Mouse (Mus musculus) skeletal muscle tissue, adult 2 months (tissue): ENCODE measurements at regions not wholly inside any gene's neighbourhood (a gene's known extent, or its start where the extent isn't known, plus 50 kb on each side); places are given as distances from the start of the nearest gene placed in this dataset.

Experiments
- DNase-seq: peaks from one replicate; pipeline ENCODE4 v3.0.0-alpha.2; 2012; ENCODE audit warnings: low read depth, low spot score

GRCm38 (mm10) chr9:35360139-35361100 is 60.5 kb upstream of the Cdon start:
- no peak for DNase-seq

GRCm38 (mm10) chr9:35361432-35361831 is 59.5 kb upstream of the Cdon start:
- DNase-seq = peak; percentile 48

GRCm38 (mm10) chr9:35362276-35362675 is 58.7 kb upstream of the Cdon start:
- peak; percentile 92 for DNase-seq

GRCm38 (mm10) chr9:35363079-35363478 is 57.8 kb upstream of the Cdon start:
- no peak for DNase-seq

GRCm38 (mm10) chr9:35363936-35364335 is 57.0 kb upstream of the Cdon start:
- DNase-seq = no peak

GRCm38 (mm10) chr9:35365975-35366374 is 55.0 kb upstream of the Cdon start:
- DNase-seq = no peak

GRCm38 (mm10) chr9:35369063-35369462 is 51.9 kb upstream of the Cdon start:
- DNase-seq = no peak

- no peak for DNase-seq
These were observed 50.9 kb upstream of the Cdon start for GRCm38 (mm10) chr9:35370031-35370430.

- DNase-seq = no peak
These were observed 50.0 kb upstream of the Cdon start for GRCm38 (mm10) chr9:35370895-35371294.
